Mouse (Mus musculus) lung, adult 10 weeks (tissue): ENCODE results near the gene Olfr243. TPM values are rescaled to one million over a fixed set of nuclear protein-coding genes. Genes with fewer than 3 reads are reported as not detected.

Source experiments
- polyA plus RNA-seq: library from polyadenylated mRNA; stranded (reverse); fragments of 350-450 nt; fragmentation: Illumina TruSeq; extraction: RNeasy Lipid Tissue Mini Kit (QIAGEN cat#74804); gene quantifications from one replicate; pipeline ENCODE4 v1.2.3, GENCODE M21; 2014; ENCODE audit warnings: low read depth, low replicate concordance; ENCODE audit not compliant: insufficient read depth

Gene Olfr243
- not detected for polyA plus RNA-seq

DNA sequence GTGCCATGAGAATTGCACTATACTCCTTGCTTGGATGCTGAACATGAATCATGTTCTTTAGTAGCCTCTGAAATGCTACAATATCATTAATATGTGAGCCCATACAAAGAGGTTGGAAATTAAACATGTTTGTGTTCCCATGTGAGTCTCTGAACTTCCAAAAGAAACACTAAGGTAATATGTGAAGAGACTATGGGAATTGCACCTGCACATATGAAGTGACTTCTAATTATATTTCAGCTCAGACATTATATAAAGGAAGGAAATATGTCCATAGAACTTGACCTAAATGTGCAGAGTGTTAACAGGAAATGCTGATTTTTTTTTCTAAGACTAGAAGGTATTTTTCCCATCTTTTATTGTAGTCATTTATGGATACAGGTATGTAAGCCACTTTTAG lies at the start of gene Olfr243:
Olfr243 (plus strand) TSS at position 301 of the 400 bp plus-strand sequence.

DNA sequence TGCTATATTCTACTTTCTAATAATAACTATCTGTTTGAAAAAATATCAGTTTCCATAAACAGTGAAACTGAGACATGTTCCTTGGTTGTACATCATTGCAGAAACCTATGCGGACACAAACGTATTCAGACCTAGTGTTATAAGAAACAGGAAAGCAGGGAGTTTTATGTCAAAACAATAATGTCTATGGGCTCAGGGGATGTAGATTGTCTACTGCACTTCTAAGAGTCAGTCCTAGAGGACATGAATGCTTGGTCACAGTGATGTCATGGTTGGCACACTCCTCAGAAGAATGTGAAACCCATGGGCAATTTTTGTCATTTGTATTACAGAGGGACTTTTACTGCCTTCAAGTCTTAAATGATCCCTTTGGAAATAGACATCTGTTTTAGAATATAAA lies 43.4 kb upstream of the Olfr243 start, which contains the start of gene Olfr624:
Olfr624 (minus strand) TSS at position 101 of the 400 bp plus-strand sequence.

DNA sequence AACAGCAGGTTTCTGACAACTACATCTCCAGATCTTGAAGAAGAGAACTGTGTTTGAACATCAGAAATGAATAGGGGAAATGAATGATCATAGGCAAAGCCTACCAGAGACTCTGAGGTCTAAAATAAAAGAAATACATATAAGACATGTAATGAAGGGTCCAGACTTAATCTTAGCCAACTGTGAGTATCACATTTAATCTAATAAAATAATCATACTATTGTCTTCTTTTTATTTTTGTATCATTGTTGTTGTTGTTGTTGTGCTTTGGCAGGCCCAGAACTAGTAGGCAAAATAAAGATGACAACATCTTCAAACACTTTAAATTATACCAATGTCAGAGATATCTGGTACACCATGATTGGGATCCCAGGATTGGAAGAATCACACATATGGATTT lies 32.1 kb upstream of the Olfr243 start, which contains the start of gene Olfr625-ps1:
Olfr625-ps1 (plus strand) TSS at position 301 of the 400 bp plus-strand sequence.

DNA sequence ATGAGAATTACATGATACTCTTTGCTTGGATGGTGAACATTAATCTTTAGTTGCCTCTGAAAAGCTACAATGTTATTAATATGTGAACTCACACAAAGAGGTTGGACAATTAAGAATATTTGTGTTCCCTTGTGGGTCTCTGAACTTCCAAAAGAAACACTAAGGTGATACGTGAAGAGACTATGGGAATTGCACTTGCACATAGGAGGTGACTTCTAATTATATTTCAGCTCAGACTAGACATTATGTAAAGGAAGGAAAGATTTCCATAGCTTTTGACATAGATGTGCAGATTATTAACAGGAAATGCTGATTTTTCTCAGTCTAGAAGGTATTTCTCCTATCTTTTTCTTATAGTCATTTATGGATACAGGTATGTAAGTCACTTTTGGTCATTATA lies 15.6 kb downstream of the Olfr243 start, which contains the start of gene Olfr628:
Olfr628 (plus strand) TSS at position 301 of the 400 bp plus-strand sequence.

DNA sequence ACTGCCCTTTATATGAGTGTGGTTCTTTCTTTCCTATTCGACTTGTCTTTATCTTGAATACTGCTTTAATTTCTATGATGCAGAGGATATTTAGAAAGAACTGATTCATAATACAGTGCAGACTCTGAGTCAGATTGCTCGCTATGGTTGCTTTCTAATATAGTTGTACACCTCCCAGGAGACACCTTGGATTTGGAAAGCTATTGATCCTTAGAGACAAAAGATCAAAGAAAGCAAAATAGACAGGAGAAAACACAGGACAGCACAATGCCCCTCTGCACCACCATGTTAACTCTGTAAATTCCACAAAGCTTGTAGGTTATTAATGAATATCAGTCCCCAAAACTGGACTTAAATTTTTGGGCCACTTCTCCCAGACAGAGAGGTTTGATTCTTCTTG lies 30.4 kb downstream of the Olfr243 start, which contains the start of gene Olfr629:
Olfr629 (minus strand) TSS at position 101 of the 400 bp plus-strand sequence.

DNA sequence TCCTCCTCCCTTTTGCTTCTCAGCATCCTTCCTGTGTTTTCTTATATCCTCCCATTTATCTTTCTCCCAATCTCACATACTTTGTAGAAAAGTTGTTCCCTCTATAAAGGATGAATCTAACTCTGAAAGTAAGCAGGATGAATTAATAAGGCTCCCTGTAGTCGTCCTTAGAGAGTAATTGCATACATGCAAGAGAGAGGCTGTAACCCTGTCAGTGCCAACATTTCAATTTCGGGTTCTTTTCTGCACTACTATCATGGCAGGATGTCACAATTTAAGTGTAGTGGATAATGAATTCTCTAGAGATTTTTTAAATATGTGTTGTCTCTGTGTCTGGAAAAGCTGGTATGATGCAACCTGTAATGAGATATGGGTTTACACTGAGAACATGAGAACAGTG lies 42.8 kb downstream of the Olfr243 start, which contains the start of gene Olfr630:
Olfr630 (minus strand) TSS at position 101 of the 400 bp plus-strand sequence.

Other genes with a start within 250 kb of the Olfr243 start
- not detected for gene Olfr608, start 244.8 kb upstream of the Olfr243 start, polyA plus RNA-seq
- gene Olfr609, start 216.6 kb upstream of the Olfr243 start, polyA plus RNA-seq = not detected
- not detected for gene Olfr610, start 202.5 kb upstream of the Olfr243 start, polyA plus RNA-seq
- not detected for gene Olfr611, start 193.8 kb upstream of the Olfr243 start, polyA plus RNA-seq
- not detected for gene Olfr612, start 172.0 kb upstream of the Olfr243 start, polyA plus RNA-seq
- gene Olfr613, start 166.6 kb upstream of the Olfr243 start, polyA plus RNA-seq = not detected
- not detected for gene Olfr615, start 158.6 kb upstream of the Olfr243 start, polyA plus RNA-seq
- gene Olfr616, start 145.5 kb upstream of the Olfr243 start, polyA plus RNA-seq = not detected
- not detected for gene Olfr617, start 141.6 kb upstream of the Olfr243 start, polyA plus RNA-seq
- not detected for gene Olfr618, start 124.6 kb upstream of the Olfr243 start, polyA plus RNA-seq
- not detected for gene Olfr619, start 114.1 kb upstream of the Olfr243 start, polyA plus RNA-seq
- gene Olfr620, start 102.1 kb upstream of the Olfr243 start, polyA plus RNA-seq = not detected
- not detected for gene Olfr622, start 72.0 kb upstream of the Olfr243 start, polyA plus RNA-seq
- not detected for gene Olfr623, start 51.0 kb upstream of the Olfr243 start, polyA plus RNA-seq
- 0.04 TPM for gene Olfr624, start 43.5 kb upstream of the Olfr243 start, polyA plus RNA-seq
- not detected for gene Olfr625-ps1, start 32.0 kb upstream of the Olfr243 start, polyA plus RNA-seq
- not detected for gene Olfr628, start 15.7 kb downstream of the Olfr243 start, polyA plus RNA-seq
- gene Olfr629, start 30.3 kb downstream of the Olfr243 start, polyA plus RNA-seq = not detected
- not detected for gene Olfr630, start 42.7 kb downstream of the Olfr243 start, polyA plus RNA-seq
- not detected for gene Olfr69, start 56.9 kb downstream of the Olfr243 start, polyA plus RNA-seq
- not detected for gene Olfr68, start 65.0 kb downstream of the Olfr243 start, polyA plus RNA-seq
- not detected for gene Olfr67, start 77.2 kb downstream of the Olfr243 start, polyA plus RNA-seq
- gene Hbb-bt, start 99.3 kb downstream of the Olfr243 start, polyA plus RNA-seq = 3,244 TPM
- gene Hbb-bs, start 113.4 kb downstream of the Olfr243 start, polyA plus RNA-seq = 22,942 TPM
- gene Hbb-bh2, start 125.8 kb downstream of the Olfr243 start, polyA plus RNA-seq = not detected
- gene Hbb-bh1, start 128.5 kb downstream of the Olfr243 start, polyA plus RNA-seq = not detected
- gene Hbb-y, start 138.5 kb downstream of the Olfr243 start, polyA plus RNA-seq = not detected
- gene Olfr66, start 171.6 kb downstream of the Olfr243 start, polyA plus RNA-seq = not detected
- gene Olfr64, start 179.8 kb downstream of the Olfr243 start, polyA plus RNA-seq = not detected
- not detected for gene Olfr65, start 188.8 kb downstream of the Olfr243 start, polyA plus RNA-seq
- not detected for gene Olfr631, start 214.2 kb downstream of the Olfr243 start, polyA plus RNA-seq
- not detected for gene Olfr632, start 219.7 kb downstream of the Olfr243 start, polyA plus RNA-seq
- not detected for gene Olfr633, start 229.8 kb downstream of the Olfr243 start, polyA plus RNA-seq